Mouse (Mus musculus) layer of hippocampus, postnatal 10 days (tissue): ENCODE data around the gene Ndufv3. TPM values are rescaled to one million over a fixed set of nuclear protein-coding genes. Genes with fewer than 3 reads are reported as not detected.
A peak's percentile ranks its signal among the peaks of the same experiment; 100 is the strongest.
"Not testable (repeated sequence)": the region's sequence is repeated elsewhere in the genome, so short reads cannot be mapped to it uniquely, and the experiment has no call there.

Source experiments
- DNase-seq, 2 experiments: peaks; one replicate each; pipeline ENCODE4 v3.0.0; 2021; ENCODE audit warnings: low spot score in 2 of 2
- total RNA-seq, 2 experiments: library from RNA; stranded (reverse); gene quantifications; 2 replicates each; pipeline ENCODE4 v1.2.3; 2021

Gene Ndufv3
- total RNA-seq, 2 experiments from 2014 or later = 294 to 312 TPM

- not testable (repeated sequence) for DNase-seq
These were observed 32.7 kb downstream of the Ndufv3 start for GRCm38 (mm10) chr17:31552601-31553000.

GRCm38 (mm10) chr17:31556253-31556652, 36.3 kb downstream of the Ndufv3 start:
- no peak for DNase-seq

- no peak for DNase-seq
These were observed 37.4 kb downstream of the Ndufv3 start for GRCm38 (mm10) chr17:31557124-31557880.

- no peak for DNase-seq
These were observed 38.1 kb downstream of the Ndufv3 start for GRCm38 (mm10) chr17:31557947-31558542.

GRCm38 (mm10) chr17:31559021-31559789, 39.3 kb downstream of the Ndufv3 start:
- no peak for DNase-seq

GRCm38 (mm10) chr17:31563632-31564014, 43.7 kb downstream of the Ndufv3 start:
- DNase-seq = peak; percentile 49 to 58

GRCm38 (mm10) chr17:31564015-31564857, 44.3 kb downstream of the Ndufv3 start, which contains the start of gene Pknox1:
TSS of gene Pknox1 (plus strand) at chr17:31564734.
- DNase-seq = peak; percentile 97 to 98

GRCm38 (mm10) chr17:31564858-31565140, 44.9 kb downstream of the Ndufv3 start:
- no peak for DNase-seq

- peak; percentile 72 to 81 for DNase-seq
These were observed 45.5 kb downstream of the Ndufv3 start for GRCm38 (mm10) chr17:31565141-31566056.

GRCm38 (mm10) chr17:31566276-31566675, 46.4 kb downstream of the Ndufv3 start:
- no peak for DNase-seq

- DNase-seq = no peak
These were observed 49.8 kb downstream of the Ndufv3 start for GRCm38 (mm10) chr17:31569756-31570155.

- no peak for DNase-seq
These were observed 50.5 kb downstream of the Ndufv3 start for GRCm38 (mm10) chr17:31570321-31570925.

- DNase-seq = no peak
These were observed 51.8 kb downstream of the Ndufv3 start for GRCm38 (mm10) chr17:31571689-31572088.

- no peak for DNase-seq
These were observed 54.7 kb downstream of the Ndufv3 start for GRCm38 (mm10) chr17:31574662-31575061.

- DNase-seq = no peak
These were observed 56.7 kb downstream of the Ndufv3 start for GRCm38 (mm10) chr17:31576394-31577175.

GRCm38 (mm10) chr17:31580344-31580743, 60.4 kb downstream of the Ndufv3 start:
- no peak for DNase-seq
